ENCODE assay signal across 8 mouse cellular contexts in genomic region chr9:63151072-63151870, GRCm38 (mm10). TPM values are rescaled to one million over a fixed set of nuclear protein-coding genes. Genes with fewer than 3 reads are reported as not detected.
DNase-seq lines count a peak whose midpoint lies in the region; ATAC-seq and TF ChIP-seq lines count a peak whose summit lies in the region.

No protein-coding gene starts in this region.

- H3K27ac ChIP-seq in embryonic facial prominence, embryonic 14.5 days (replicated peaks; ENCODE audit: low read depth, low read length) = no peak overlapping the region
- H3K27ac ChIP-seq in hindbrain, embryonic 13.5 days = peak overlapping the region; percentile 92
- no peak overlapping the region for H3K27ac ChIP-seq in limb, embryonic 14.5 days (replicated peaks; ENCODE audit: low read depth, low read length)

- peak; percentile 56; the same call in 1 of the 2 replicates for ATAC-seq in embryonic facial prominence, embryonic 14.5 days (ENCODE audit: low read depth)
- 0 out of 2 replicates have a peak, but pooled peaks have one; percentile 43 for ATAC-seq in hindbrain, embryonic 13.5 days (ENCODE audit: low FRiP score)
- no peak; the same call in 1 of the 2 replicates for ATAC-seq in limb, embryonic 14.5 days (ENCODE audit: low FRiP score, low read depth)
- no peak for ATAC-seq in inflammation-experienced regulatory T-cells, adult 6 months

- peaks cover 80% of the 10 kb centered on the region for H3K27me3 ChIP-seq in embryonic facial prominence, embryonic 14.5 days (replicated peaks; ENCODE audit: control insufficient read depth, insufficient read depth, low read length)
- H3K27me3 ChIP-seq in hindbrain, embryonic 13.5 days = peaks cover 92% of the 10 kb centered on the region
- H3K27me3 ChIP-seq in limb, embryonic 14.5 days (ENCODE audit: control insufficient read depth, insufficient read depth, low read length) = peaks cover 76% of the 10 kb centered on the region

- no peak overlapping the region for H3K9ac ChIP-seq in embryonic facial prominence, embryonic 14.5 days (ENCODE audit: low read depth, low read length)
- H3K9ac ChIP-seq in hindbrain, embryonic 13.5 days = peak overlapping the region; percentile 85
- H3K9ac ChIP-seq in limb, embryonic 14.5 days (ENCODE audit: low read depth, low read length, severe bottlenecking) = no peak overlapping the region

- H3K4me1 ChIP-seq in embryonic facial prominence, embryonic 14.5 days (ENCODE audit: control insufficient read depth, insufficient read depth, low read length) = peaks cover 12% of the 10 kb centered on the region; the same call in 1 of the 2 replicates
- H3K4me1 ChIP-seq in hindbrain, embryonic 13.5 days (replicated peaks) = peaks cover 59% of the 10 kb centered on the region
- H3K4me1 ChIP-seq in limb, embryonic 14.5 days (ENCODE audit: control insufficient read depth, insufficient read depth, low read length) = peaks cover 12% of the 10 kb centered on the region

- H3K4me2 ChIP-seq in embryonic facial prominence, embryonic 14.5 days (ENCODE audit: low read depth, low read length) = no peak overlapping the region
- H3K4me2 ChIP-seq in hindbrain, embryonic 13.5 days = peak overlapping the region; percentile 67
- H3K4me2 ChIP-seq in limb, embryonic 14.5 days (replicated peaks; ENCODE audit: low read depth, low read length, severe bottlenecking) = no peak overlapping the region; the same call in 1 of the 2 replicates

- no peak overlapping the region for H3K4me3 ChIP-seq in embryonic facial prominence, embryonic 14.5 days (ENCODE audit: low read depth, low read length)
- peak overlapping the region; percentile 51 for H3K4me3 ChIP-seq in hindbrain, embryonic 13.5 days
- H3K4me3 ChIP-seq in limb, embryonic 14.5 days (replicated peaks; ENCODE audit: low read length) = no peak overlapping the region

- H3K36me3 ChIP-seq in embryonic facial prominence, embryonic 14.5 days (ENCODE audit: control insufficient read depth, insufficient read depth, low read length) = no peaks in the 10 kb centered on the region
- no peaks in the 10 kb centered on the region for H3K36me3 ChIP-seq in hindbrain, embryonic 13.5 days
- H3K36me3 ChIP-seq in limb, embryonic 14.5 days (ENCODE audit: control insufficient read depth, insufficient read depth, low read length) = no peaks in the 10 kb centered on the region

- 0 out of 2 replicates have a peak, but pooled peaks cover 6% of the 10 kb centered on the region for H3K9me3 ChIP-seq in embryonic facial prominence, embryonic 14.5 days (ENCODE audit: control insufficient read depth, low read length)
- no peaks in the 10 kb centered on the region for H3K9me3 ChIP-seq in hindbrain, embryonic 13.5 days
- H3K9me3 ChIP-seq in limb, embryonic 14.5 days (ENCODE audit: control insufficient read depth, low read length) = no peaks in the 10 kb centered on the region

- TF ChIP-seq POLR2A in limb, embryonic 14.5 days (IDR thresholded peaks at IDR 0.05; ENCODE audit: borderline replicate concordance, extremely low read depth, insufficient read depth, insufficient read length) = no peak

- DNase-seq in right cerebral cortex, postnatal 25 days = peak; percentile 17
- DNase-seq in right cerebral cortex, adult 2 months (ENCODE audit: low spot score in 2 of 2) = no peak
- peak; percentile 83 for DNase-seq in embryonic facial prominence, embryonic 14.5 days (ENCODE audit: low spot score)
- peak; percentile 83 for DNase-seq in limb, embryonic 14.5 days (ENCODE audit: low spot score)
- peak; percentile 76 for DNase-seq in ovary, postnatal 14 days (ENCODE audit: low spot score)
- no peak for DNase-seq in cerebellum, adult 8-10 months

- under 1% methylated on average over 20 of the region's 20 CpGs for whole genome bisulfite sequencing in embryonic facial prominence, embryonic 14.5 days
- WGBS in hindbrain, embryonic 13.5 days = 1% methylated on average over 20 of the region's 20 CpGs
- WGBS in limb, embryonic 14.5 days = 1% methylated on average over 20 of the region's 20 CpGs

RNA-seq across cellular contexts. Expression of gene Skor1, which starts 2.5 kb away (rescaled TPM):
- 0.04 TPM in 1 of 2 replicates, not detected in the other for polyA plus RNA-seq in embryonic facial prominence, embryonic 14.5 days (2014; fragmentation: Nextera tagmentation; extraction: Ambion mirVana)
- polyA plus RNA-seq in hindbrain, embryonic 13.5 days (2015; fragmentation: Nextera tagmentation; extraction: Ambion mirVana) = 18.5 and 25.5 TPM in 2 replicates
- 0.11 and 0.24 TPM in 2 replicates for polyA plus RNA-seq in limb, embryonic 14.5 days (2012; rRNA removed)
- 0.08 TPM in 1 of 2 replicates, not detected in the other for polyA plus RNA-seq in limb, embryonic 14.5 days (2014; fragmentation: Nextera tagmentation; extraction: Ambion mirVana)
- polyA plus RNA-seq in inflammation-experienced regulatory T-cells, adult 6 months (2017; shearing (Covaris generic)) = not detected

Comparison
In these comparisons a context has a peak if more than half of its experiments do, and no peak if none do; other contexts are left out.
1. DNase-seq: peak in right cerebral cortex, postnatal 25 days (single experiment), embryonic facial prominence, embryonic 14.5 days (single experiment), limb, embryonic 14.5 days (single experiment) and ovary, postnatal 14 days (single experiment); none in right cerebral cortex, adult 2 months (0 of 2) and cerebellum, adult 8-10 months (single experiment).
2. ATAC-seq: peak in embryonic facial prominence, embryonic 14.5 days (single experiment) and hindbrain, embryonic 13.5 days (single experiment); none in limb, embryonic 14.5 days (single experiment) and inflammation-experienced regulatory T-cells, adult 6 months (single experiment).
3. RNA of gene Skor1, which starts 2.5 kb away (polyA plus RNA-seq): 18.5 to 25.5 TPM in hindbrain, embryonic 13.5 days; 0.08 to 0.24 TPM in limb, embryonic 14.5 days, 0.04 TPM in embryonic facial prominence, embryonic 14.5 days and not detected in inflammation-experienced regulatory T-cells, adult 6 months; every median in the first group is over 10 times any median in the second.